Mouse (Mus musculus) midbrain, embryonic 13.5 days (tissue): ENCODE measurements at regions not wholly inside any gene's neighbourhood (a gene's known extent, or its start where the extent isn't known, plus 50 kb on each side); places are given as distances from the start of the nearest gene placed in this dataset.

Experiments used
- ATAC-seq: fragments of 200-750 bp; cut with Nextera tagmentation; 2 replicates; pipeline ENCODE4 v1.8.0; 2017; ENCODE audit warnings: mild to moderate bottlenecking, moderate TSS enrichment, moderate library complexity
- H3K27ac ChIP-seq: fragments of 300-500 bp; sonication (generic); 2 replicates; pipeline ENCODE4 v1.5.1; 2015; ENCODE audit warnings: inconsistent platforms, mild to moderate bottlenecking, moderate library complexity
- H3K27me3 ChIP-seq: fragments of 300-500 bp; sonication (generic); 2 replicates; pipeline ENCODE4 v1.6.1; 2015; ENCODE audit warnings: mild to moderate bottlenecking, inconsistent platforms
- H3K36me3 ChIP-seq: fragments of 300-500 bp; sonication (generic); 2 replicates; pipeline ENCODE4 v1.6.1; 2015; ENCODE audit warnings: mild to moderate bottlenecking, inconsistent platforms
- H3K4me1 ChIP-seq: fragments of 300-500 bp; sonication (generic); replicated peaks from 2 replicates; pipeline ENCODE4 v1.6.1; 2015; ENCODE audit warnings: inconsistent platforms
- H3K4me2 ChIP-seq: fragments of 300-500 bp; sonication (generic); replicated peaks from 2 replicates; pipeline ENCODE4 v1.6.1; 2015; ENCODE audit warnings: moderate library complexity, mild to moderate bottlenecking, inconsistent platforms
- H3K4me3 ChIP-seq: fragments of 300-500 bp; sonication (generic); replicated peaks from 2 replicates; pipeline ENCODE4 v1.5.1; 2015; ENCODE audit warnings: mild to moderate bottlenecking, inconsistent platforms
- H3K9ac ChIP-seq: fragments of 300-500 bp; sonication (generic); replicated peaks from 2 replicates; pipeline ENCODE4 v1.6.1; 2015; ENCODE audit warnings: mild to moderate bottlenecking, inconsistent platforms
- H3K9me3 ChIP-seq: fragments of 300-500 bp; sonication (generic); 2 replicates; pipeline ENCODE4 v1.6.1; 2016; ENCODE audit warnings: mild to moderate bottlenecking, inconsistent platforms
- WGBS: fragments of 180-500 bp; shearing (Covaris S2); methylation state at CpG from one replicate; pipeline ENCODE4 v1.1.7; 2015; 5-methylcytosine and 5-hydroxymethylcytosine counted together

- Histone ChIP-seq H3K36me3 (no peaks in the 10 kb centered on the region), H3K4me2 (no peak overlapping the region), H3K4me1 (peaks cover 8% of the 10 kb centered on the region), H3K27ac (no peak overlapping the region), H3K4me3 (no peak overlapping the region), H3K27me3 (peaks cover 29% of the 10 kb centered on the region), H3K9ac (no peak overlapping the region), H3K9me3 (no peaks in the 10 kb centered on the region)
- WGBS: 63% methylated on average over 13 of the region's 13 CpGs
- ATAC-seq: no peak
These were observed 281.2 kb downstream of the Cd83 start for GRCm38 (mm10) chr13:44065741-44066185.

DNA sequence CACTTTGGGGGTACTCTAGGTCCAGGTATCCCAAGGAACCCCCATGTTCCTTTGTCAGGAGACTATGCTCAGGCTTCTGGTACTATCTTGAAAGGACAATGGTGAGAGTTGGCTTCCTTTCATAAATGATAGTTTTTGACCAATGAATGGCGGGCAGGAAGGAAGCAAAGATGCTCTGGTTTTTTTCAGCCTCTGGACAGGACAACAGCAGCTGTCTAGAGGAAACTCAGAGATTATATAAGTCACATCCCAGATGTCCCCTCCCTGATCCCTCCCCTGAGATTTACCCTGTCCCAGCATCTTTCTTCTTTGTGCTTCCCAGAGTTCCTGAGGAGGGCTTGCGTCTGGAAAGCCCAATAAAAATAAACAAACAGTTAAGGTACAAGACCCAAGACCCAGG is 282.7 kb downstream of the Cd83 start:
- H3K4me3 ChIP-seq: no peak overlapping the region
- H3K27me3 ChIP-seq: peaks cover 29% of the 10 kb centered on the region
- no peaks in the 10 kb centered on the region for H3K36me3 ChIP-seq
- no peaks in the 10 kb centered on the region for H3K9me3 ChIP-seq
- no peak for ATAC-seq
- no peak overlapping the region for H3K27ac ChIP-seq
- WGBS: 93% methylated on average over 2 of the region's 2 CpGs
- peaks cover 2% of the 10 kb centered on the region for H3K4me1 ChIP-seq
- no peak overlapping the region for H3K4me2 ChIP-seq
- no peak overlapping the region for H3K9ac ChIP-seq

DNA sequence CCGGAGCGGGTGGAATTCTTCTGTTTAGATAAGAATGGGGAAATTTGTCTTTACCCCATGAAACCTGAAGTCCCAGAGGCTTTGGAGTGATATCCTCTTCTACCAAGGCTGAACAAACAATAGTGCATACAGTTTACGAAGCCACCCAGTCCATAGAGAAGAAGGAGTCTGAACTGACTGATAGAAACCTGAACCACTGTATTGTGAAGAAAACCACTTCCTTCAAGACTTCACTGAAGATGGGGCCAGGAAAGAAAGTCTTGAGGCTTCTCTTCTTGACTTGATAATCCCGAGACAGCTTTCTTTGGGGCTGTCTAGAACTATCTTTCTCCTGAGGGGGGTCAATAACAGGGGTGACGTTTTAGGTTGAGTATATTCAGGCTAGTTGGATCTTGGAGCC is 284.4 kb downstream of the Cd83 start:
- H3K9me3 ChIP-seq: no peaks in the 10 kb centered on the region
- H3K4me2 ChIP-seq: no peak overlapping the region
- H3K27me3 ChIP-seq: peaks cover 28% of the 10 kb centered on the region
- no peak overlapping the region for H3K9ac ChIP-seq
- WGBS: 89% methylated on average over 5 of the region's 5 CpGs
- no peak overlapping the region for H3K4me3 ChIP-seq
- ATAC-seq: no peak
- H3K27ac ChIP-seq: no peak overlapping the region
- H3K36me3 ChIP-seq: no peaks in the 10 kb centered on the region
- no peaks in the 10 kb centered on the region for H3K4me1 ChIP-seq

DNA sequence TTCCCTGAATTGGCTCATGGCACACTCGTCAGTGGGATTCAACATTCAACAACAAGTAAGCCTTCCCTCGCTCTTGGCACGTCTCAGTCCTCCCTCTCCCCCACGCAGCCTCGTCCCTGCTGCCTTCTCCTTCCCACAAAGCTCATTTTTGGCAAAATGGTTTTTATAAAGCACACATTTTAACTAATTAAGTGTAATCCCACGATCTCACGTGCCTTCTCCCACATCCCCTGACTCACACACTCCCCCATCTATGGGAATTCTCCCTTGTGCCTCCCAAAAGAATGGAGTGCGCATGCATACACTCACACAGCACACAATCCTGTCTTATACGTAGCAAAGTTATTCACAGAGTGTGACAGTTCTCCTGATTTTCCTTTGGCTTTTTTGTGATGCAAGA is 288.5 kb downstream of the Cd83 start:
- no peaks in the 10 kb centered on the region for H3K4me1 ChIP-seq
- H3K27ac ChIP-seq: no peak overlapping the region
- no peak overlapping the region for H3K4me2 ChIP-seq
- no peaks in the 10 kb centered on the region for H3K9me3 ChIP-seq
- peaks cover 8% of the 10 kb centered on the region; the same call in 1 of the 2 replicates for H3K27me3 ChIP-seq
- 80% methylated on average over 9 of the region's 9 CpGs for WGBS
- ATAC-seq: no peak
- no peaks in the 10 kb centered on the region for H3K36me3 ChIP-seq
- no peak overlapping the region for H3K4me3 ChIP-seq
- no peak overlapping the region for H3K9ac ChIP-seq

DNA sequence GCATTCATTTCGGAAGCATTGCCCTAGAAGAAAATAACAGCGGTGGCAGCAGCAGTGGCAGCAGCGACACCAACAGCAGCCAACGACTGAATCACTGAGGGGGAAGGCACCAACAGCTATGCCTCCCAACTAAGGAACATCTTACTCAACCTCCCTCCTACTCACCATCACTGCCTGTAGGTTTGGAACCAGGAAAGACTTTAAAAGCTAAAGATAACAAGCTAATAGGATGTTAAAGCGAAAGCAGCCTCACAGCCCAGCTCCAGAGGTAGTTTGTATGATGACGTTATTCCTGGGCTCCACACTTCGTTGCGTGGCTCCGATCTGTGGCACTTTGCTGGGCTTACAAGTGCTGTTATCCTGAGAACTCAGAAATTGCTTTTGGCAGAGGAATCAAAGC is 289.6 kb downstream of the Cd83 start:
- H3K27ac ChIP-seq: no peak overlapping the region
- H3K36me3 ChIP-seq: no peaks in the 10 kb centered on the region
- WGBS: 90% methylated on average over 9 of the region's 9 CpGs
- no peaks in the 10 kb centered on the region for H3K4me1 ChIP-seq
- H3K4me3 ChIP-seq: no peak overlapping the region
- H3K4me2 ChIP-seq: no peak overlapping the region
- peaks cover 8% of the 10 kb centered on the region; the same call in 1 of the 2 replicates for H3K27me3 ChIP-seq
- no peak overlapping the region for H3K9ac ChIP-seq
- no peak for ATAC-seq
- no peaks in the 10 kb centered on the region for H3K9me3 ChIP-seq

GRCm38 (mm10) chr13:44077022-44077421 is 292.4 kb downstream of the Cd83 start:
- Histone ChIP-seq H3K9ac (no peak overlapping the region), H3K4me3 (no peak overlapping the region), H3K27ac (no peak overlapping the region), H3K36me3 (no peaks in the 10 kb centered on the region), H3K4me2 (no peak overlapping the region), H3K27me3 (peaks cover 8% of the 10 kb centered on the region; the same call in 1 of the 2 replicates), H3K9me3 (no peaks in the 10 kb centered on the region), H3K4me1 (no peaks in the 10 kb centered on the region)
- 90% methylated on average over 10 of the region's 10 CpGs for WGBS
- ATAC-seq: no peak

- no peak overlapping the region for H3K27ac ChIP-seq
- H3K36me3 ChIP-seq: no peaks in the 10 kb centered on the region
- no peak overlapping the region for H3K4me3 ChIP-seq
- H3K27me3 ChIP-seq: peaks cover 14% of the 10 kb centered on the region
- H3K4me2 ChIP-seq: no peak overlapping the region
- no peaks in the 10 kb centered on the region for H3K4me1 ChIP-seq
- no peak for ATAC-seq
- 0 out of 2 replicates have a peak, but pooled peaks cover 4% of the 10 kb centered on the region for H3K9me3 ChIP-seq
- H3K9ac ChIP-seq: no peak overlapping the region
- WGBS: 71% methylated on average over 10 of the region's 10 CpGs
These were observed 301.3 kb downstream of the Cd83 start for GRCm38 (mm10) chr13:44085621-44086510.

GRCm38 (mm10) chr13:44086801-44087200 is 302.2 kb downstream of the Cd83 start:
- Histone ChIP-seq H3K4me1 (no peaks in the 10 kb centered on the region), H3K4me2 (no peak overlapping the region), H3K9me3 (0 out of 2 replicates have a peak, but pooled peaks cover 4% of the 10 kb centered on the region), H3K9ac (no peak overlapping the region), H3K27me3 (peaks cover 20% of the 10 kb centered on the region), H3K36me3 (no peaks in the 10 kb centered on the region), H3K27ac (no peak overlapping the region), H3K4me3 (no peak overlapping the region)
- 68% methylated on average over 4 of the region's 4 CpGs for WGBS
- no peak for ATAC-seq

- Histone ChIP-seq H3K4me3 (no peak overlapping the region), H3K9ac (no peak overlapping the region), H3K27me3 (peaks cover 52% of the 10 kb centered on the region), H3K27ac (no peak overlapping the region), H3K4me2 (no peak overlapping the region), H3K36me3 (no peaks in the 10 kb centered on the region), H3K4me1 (peaks cover 37% of the 10 kb centered on the region), H3K9me3 (0 out of 2 replicates have a peak, but pooled peaks cover 2% of the 10 kb centered on the region)
- 84% methylated on average over 2 of the region's 2 CpGs for WGBS
- no peak for ATAC-seq
These were observed 312.6 kb downstream of the Cd83 start for GRCm38 (mm10) chr13:44097141-44097540.

GRCm38 (mm10) chr13:44099511-44099910 is 314.9 kb downstream of the Cd83 start:
- Histone ChIP-seq H3K4me3 (no peak overlapping the region), H3K27ac (peak overlapping the region; percentile 61), H3K9me3 (no peaks in the 10 kb centered on the region), H3K36me3 (no peaks in the 10 kb centered on the region), H3K4me2 (no peak overlapping the region), H3K4me1 (peaks cover 42% of the 10 kb centered on the region), H3K27me3 (peaks cover 70% of the 10 kb centered on the region), H3K9ac (no peak overlapping the region)
- peak; percentile 59 for ATAC-seq
- 8% methylated on average over 9 of the region's 9 CpGs for WGBS

- 3% methylated on average over 21 of the region's 21 CpGs for WGBS
These were observed 315.8 kb downstream of the Cd83 start for GRCm38 (mm10) chr13:44100125-44101067.

DNA sequence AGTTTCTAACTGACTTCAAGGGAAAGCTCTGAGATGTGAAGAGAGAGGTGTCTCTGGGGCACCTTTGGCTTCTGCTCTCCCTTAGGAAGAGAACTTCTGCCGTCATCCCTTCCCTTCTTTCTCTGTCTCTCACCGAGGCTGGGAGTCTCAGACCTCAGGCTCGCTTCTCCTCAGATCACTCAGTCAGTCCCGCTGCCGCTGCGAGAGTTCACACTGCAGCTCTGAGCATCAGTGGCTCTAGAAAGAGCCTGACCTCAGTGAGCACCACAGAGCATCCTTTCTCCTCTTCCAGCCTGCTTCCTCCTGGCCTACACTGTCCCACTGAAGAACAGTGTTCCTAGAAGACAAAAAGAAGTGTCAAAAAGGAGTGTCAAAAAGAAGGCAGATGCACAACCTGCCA is 316.6 kb downstream of the Cd83 start:
- 2% methylated on average over 6 of the region's 6 CpGs for WGBS
- Histone ChIP-seq H3K27me3 (peaks cover 74% of the 10 kb centered on the region), H3K4me2 (peak overlapping the region; percentile 55), H3K27ac (peak overlapping the region; percentile 83), H3K9ac (peak overlapping the region; percentile 40), H3K4me1 (peaks cover 42% of the 10 kb centered on the region), H3K36me3 (no peaks in the 10 kb centered on the region), H3K9me3 (no peaks in the 10 kb centered on the region), H3K4me3 (peak overlapping the region; percentile 17)
- peak; percentile 28; the same call in 1 of the 2 replicates for ATAC-seq

More at GRCm38 (mm10) chr13:44100125-44101067, 315.8 kb downstream of the Cd83 start:
- Histone ChIP-seq H3K36me3 (no peaks in the 10 kb centered on the region), H3K9me3 (no peaks in the 10 kb centered on the region), H3K4me2 (peak overlapping the region; percentile 55), H3K9ac (peak overlapping the region; percentile 40), H3K27ac (peak overlapping the region; percentile 83), H3K4me3 (peak overlapping the region; percentile 17), H3K27me3 (peaks cover 72% of the 10 kb centered on the region), H3K4me1 (peaks cover 42% of the 10 kb centered on the region)
- peak; percentile 97 for ATAC-seq
